ENCODE assay signal across 24 mouse cellular contexts in the genomic region with DNA sequence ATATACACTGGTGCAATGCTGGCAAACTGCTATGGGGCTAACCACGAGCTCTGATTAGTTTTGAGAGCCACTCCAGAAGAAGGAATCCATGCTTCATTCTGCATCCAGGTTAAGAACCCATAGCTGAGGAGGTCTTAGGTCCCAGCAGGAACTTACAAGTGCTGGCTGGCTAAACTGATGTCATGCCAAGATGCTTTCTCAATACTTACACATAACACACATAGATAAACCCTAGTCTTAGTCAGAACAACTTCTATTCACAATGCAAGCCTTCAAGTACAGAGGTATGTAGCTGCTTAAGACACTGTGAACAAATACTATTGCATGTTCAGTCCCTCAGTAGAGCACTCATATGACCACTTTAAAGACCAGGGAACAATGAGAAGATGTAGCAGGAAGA.
DNase-seq lines count a peak whose midpoint lies in the region; ATAC-seq and TF ChIP-seq lines count a peak whose summit lies in the region.
"Had no signal": no experiment of that assay in that cellular context is flagged by ENCODE, and none has a peak within 500 bp of the region (broad histone marks: within the 10 kb centered on the region; RNA-seq: fewer than 3 reads in every experiment).

No protein-coding gene starts in this region.

- H3K79me2 ChIP-seq in liver, adult 2 months (ENCODE audit: control insufficient read depth, insufficient read depth, low read length) = no peaks in the 10 kb centered on the region

- TF ChIP-seq CTCF in liver, adult 2 months (IDR thresholded peaks at IDR 0.05; ENCODE audit: low read depth, low read length) = no peak

- H3K9me3 ChIP-seq in liver, embryonic 12.5 days (replicated peaks) = no peaks in the 10 kb centered on the region
- H3K9me3 ChIP-seq: embryonic facial prominence, embryonic 10.5 days; embryonic facial prominence, embryonic 12.5 days; forebrain, embryonic 10.5 days; forebrain, embryonic 12.5 days; G1E had no signal

- no peak overlapping the region for H3K9ac ChIP-seq in liver, adult 2 months (ENCODE audit: low read depth, low read length)
- no peak overlapping the region for H3K9ac ChIP-seq in liver, embryonic 12.5 days
- H3K9ac ChIP-seq: embryonic facial prominence, embryonic 12.5 days; forebrain, embryonic 12.5 days had no signal

- H3K4me1 ChIP-seq in liver, adult 2 months (ENCODE audit: control insufficient read depth, insufficient read depth, low read length) = peaks cover 16% of the 10 kb centered on the region
- H3K4me1 ChIP-seq in liver, embryonic 12.5 days = no peaks in the 10 kb centered on the region
- H3K4me1 ChIP-seq in brown adipose tissue, adult 24 weeks (ENCODE audit: control insufficient read depth, insufficient read depth, insufficient read length, low read length) = peaks cover 14% of the 10 kb centered on the region
- H3K4me1 ChIP-seq: embryonic facial prominence, embryonic 10.5 days; embryonic facial prominence, embryonic 12.5 days had no signal

- no peak for TF ChIP-seq POLR2A in liver, adult 2 months (IDR thresholded peaks at IDR 0.05; ENCODE audit: extremely low read depth, insufficient read depth, low read length)

- ATAC-seq in liver, embryonic 12.5 days = no peak
- ATAC-seq: CD4-positive, CD25-positive, alpha-beta regulatory T cell, adult 4 months; forebrain, embryonic 14.5 days; forebrain, embryonic 16.5 days; Patski had no signal

- no peak overlapping the region for H3K4me2 ChIP-seq in liver, embryonic 12.5 days
- H3K4me2 ChIP-seq: embryonic facial prominence, embryonic 12.5 days; forebrain, embryonic 12.5 days had no signal

- H3K36me3 ChIP-seq in liver, adult 2 months (ENCODE audit: control insufficient read depth, insufficient read depth, low read length) = no peaks in the 10 kb centered on the region
- H3K36me3 ChIP-seq in liver, embryonic 12.5 days = no peaks in the 10 kb centered on the region
- H3K36me3 ChIP-seq: embryonic facial prominence, embryonic 10.5 days; embryonic facial prominence, embryonic 12.5 days; forebrain, embryonic 10.5 days; forebrain, embryonic 12.5 days; G1E had no signal

- no peaks in the 10 kb centered on the region for H3K27me3 ChIP-seq in liver, adult 2 months (ENCODE audit: control insufficient read depth, insufficient read depth, low read length)
- H3K27me3 ChIP-seq in liver, embryonic 12.5 days (replicated peaks) = no peaks in the 10 kb centered on the region
- H3K27me3 ChIP-seq: CH12.LX; embryonic facial prominence, embryonic 12.5 days; forebrain, embryonic 12.5 days; Patski had no signal

- 67% methylated on average over 1 of the region's 1 CpGs for WGBS in liver, adult 2 months
- WGBS in liver, embryonic 12.5 days (ENCODE audit: insufficient replicate concordance) = 33% methylated on average over 1 of the region's 1 CpGs

- peak overlapping the region; percentile 59; the same call in 1 of the 2 replicates for H3K27ac ChIP-seq in liver, adult 2 months (replicated peaks; ENCODE audit: insufficient read depth, low read depth, low read length)
- H3K27ac ChIP-seq in liver, embryonic 12.5 days = no peak overlapping the region
- H3K27ac ChIP-seq in brown adipose tissue, adult 24 weeks (replicated peaks; ENCODE audit: low read depth, low read length) = peak overlapping the region; percentile 80
- H3K27ac ChIP-seq: embryonic facial prominence, embryonic 10.5 days; embryonic facial prominence, embryonic 12.5 days; forebrain, embryonic 10.5 days; forebrain, embryonic 12.5 days had no signal

- H3K4me3 ChIP-seq in liver, adult 2 months (ENCODE audit: insufficient read depth, low read depth, low read length) = no peak overlapping the region
- H3K4me3 ChIP-seq in liver, embryonic 12.5 days = no peak overlapping the region
- no peak overlapping the region for H3K4me3 ChIP-seq in brown adipose tissue, adult 24 weeks (ENCODE audit: insufficient read depth, low read depth, low read length)
- H3K4me3 ChIP-seq: embryonic facial prominence, embryonic 10.5 days; embryonic facial prominence, embryonic 12.5 days; forebrain, embryonic 10.5 days; forebrain, embryonic 12.5 days had no signal

- peak; percentile 64 for DNase-seq in liver, adult 2 months (ENCODE audit: extremely low read depth, low read depth, low spot score)
- peak; percentile 95 for DNase-seq in gonadal fat pad, adult 2 months (ENCODE audit: low read depth)
- DNase-seq in thymus, postnatal 10 days (ENCODE audit: low spot score in 2 of 2) = no peak
- DNase-seq: adrenal gland, adult 2 months; adrenal gland, postnatal 10 days; adrenal gland, postnatal 25 days; B cell, adult 2 months; cerebellum, adult 11-12 months; cerebellum, adult 2 months; cerebellum, adult 9-10 months; cerebellum, postnatal 10 days; cerebellum, postnatal 25 days had no signal

Comparison
In these comparisons a context has a peak if more than half of its experiments do, and no peak if none do; other contexts are left out.
1. DNase-seq: peak in liver, adult 2 months (single experiment) and gonadal fat pad, adult 2 months (single experiment); none in thymus, postnatal 10 days (0 of 2).